Mouse (Mus musculus) heart, adult 2 months (tissue): ENCODE measurements around the gene Ptpn13. TPM values are rescaled to one million over a fixed set of nuclear protein-coding genes. Genes with fewer than 3 reads are reported as not detected.

Experiments
- DNase-seq, 2 experiments: peaks; one replicate each; pipeline ENCODE4 v3.0.0; 2021
- H3K27ac ChIP-seq: fragments of 200-600 bp; 2 replicates; pipeline ENCODE4 v1.8.1; 2022
- H3K27me3 ChIP-seq: fragments of 200-500 bp; 2 replicates; pipeline ENCODE4 v1.6.1; 2012; ENCODE audit warnings: mild to moderate bottlenecking, low read length, inconsistent platforms, mixed read lengths; ENCODE audit not compliant: control insufficient read depth, insufficient read depth
- H3K36me3 ChIP-seq: fragments of 200-500 bp; 2 replicates; pipeline ENCODE4 v1.6.1; 2012; ENCODE audit warnings: low read length, inconsistent platforms; ENCODE audit not compliant: control insufficient read depth, insufficient read depth
- H3K4me1 ChIP-seq: fragments of 200-500 bp; 2 replicates; pipeline ENCODE4 v1.6.1; 2011; ENCODE audit warnings: low read length; ENCODE audit not compliant: control insufficient read depth, insufficient read depth
- H3K4me3 ChIP-seq: fragments of 200-600 bp; 2 replicates; pipeline ENCODE4 v1.8.1; 2022
- H3K79me2 ChIP-seq: fragments of 200-500 bp; replicated peaks from 2 replicates; pipeline ENCODE4 v1.6.1; 2012; ENCODE audit warnings: mild to moderate bottlenecking, inconsistent platforms, low read length, moderate library complexity, mixed read lengths; ENCODE audit not compliant: control insufficient read depth, insufficient read depth
- H3K9ac ChIP-seq: fragments of 200-500 bp; 2 replicates; pipeline ENCODE4 v1.6.1; 2012; ENCODE audit warnings: low read depth, mild to moderate bottlenecking, control low read depth, inconsistent platforms, low read length, mixed read lengths
- CTCF ChIP-seq: fragments of 200-600 bp; IDR thresholded peaks from 2 replicates; pipeline ENCODE4 v1.8.1; 2022; ENCODE audit warnings: antibody characterized with exemption, mild to moderate bottlenecking, moderate library complexity
- EP300 ChIP-seq: fragments of 200-500 bp; IDR thresholded peaks from 2 replicates; pipeline ENCODE4 v1.6.1; 2011; ENCODE audit warnings: low read depth, low read length, control low read depth; ENCODE audit not compliant: insufficient read depth
- POLR2A ChIP-seq: fragments of 200-500 bp; IDR thresholded peaks from 2 replicates; pipeline ENCODE4 v1.6.1; 2011; ENCODE audit warnings: mild to moderate bottlenecking, low read depth, low read length, control low read depth; ENCODE audit not compliant: insufficient read depth
- WGBS: fragments of 180-500 bp; shearing (Covaris S2); methylation state at CpG from one replicate; pipeline ENCODE4 v1.1.7; 2018; 5-methylcytosine and 5-hydroxymethylcytosine counted together
- intact Hi-C: fragments of 180-260 bp; cut with DNase I; formaldehyde crosslinking; loops from one replicate; pipeline ENCODE4 v1.15.1; 2025
- polyA plus RNA-seq: library from polyadenylated mRNA; depleted of rRNA; stranded (reverse); fragments of >200 nt; gene quantifications from 2 replicates; pipeline ENCODE4 v1.2.3, GENCODE M21; 2012
- total RNA-seq, 2 experiments: library from RNA; stranded (reverse); gene quantifications; 2 replicates each; pipeline ENCODE4 v1.2.3; 2021

Ptpn13 gene
- total and polyA plus RNA-seq, 3 experiments, result 2.1 to 5.8 (median 5.3) TPM

- Histone ChIP-seq H3K79me2 (no peaks in the 10 kb centered on the region), H3K4me1 (no peaks in the 10 kb centered on the region), H3K27ac (no peak overlapping the region), H3K36me3 (no peaks in the 10 kb centered on the region), H3K4me3 (no peak overlapping the region), H3K27me3 (no peaks in the 10 kb centered on the region), H3K9ac (no peak overlapping the region)
- intact Hi-C loops, result no loop called here
- DNase-seq, result no peak
- 93% methylated on average over 17 of the region's 17 CpGs for WGBS
- TF ChIP-seq EP300, result no peak
- no peak for TF ChIP-seq POLR2A
- no peak for TF ChIP-seq CTCF
Observed at GRCm38 (mm10) chr5:103447806-103448416, 22.9 kb downstream of the Ptpn13 start.

DNA sequence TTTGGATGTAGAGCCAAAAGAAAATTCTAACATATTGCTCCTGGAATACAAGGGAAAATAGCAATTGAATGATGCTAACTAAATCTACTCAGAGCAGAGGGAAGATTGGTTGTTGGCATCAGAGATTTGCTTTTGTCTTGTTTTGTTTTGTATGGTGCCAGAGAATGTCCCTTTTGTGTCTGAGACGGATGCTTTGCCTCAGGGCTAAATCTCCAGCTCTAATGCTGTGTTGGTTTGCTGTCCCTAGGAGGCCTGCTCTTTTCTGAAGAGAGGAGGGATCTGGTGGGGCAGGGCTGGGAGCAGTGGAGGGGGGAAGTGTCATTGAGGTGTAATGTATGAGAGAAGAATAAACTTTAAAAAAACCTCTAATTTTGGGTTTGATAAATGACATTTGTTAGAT is 23.5 kb downstream of the Ptpn13 start:
- DNase-seq, result no peak
- TF ChIP-seq EP300 (no peak), POLR2A (no peak), CTCF (no peak)

DNA sequence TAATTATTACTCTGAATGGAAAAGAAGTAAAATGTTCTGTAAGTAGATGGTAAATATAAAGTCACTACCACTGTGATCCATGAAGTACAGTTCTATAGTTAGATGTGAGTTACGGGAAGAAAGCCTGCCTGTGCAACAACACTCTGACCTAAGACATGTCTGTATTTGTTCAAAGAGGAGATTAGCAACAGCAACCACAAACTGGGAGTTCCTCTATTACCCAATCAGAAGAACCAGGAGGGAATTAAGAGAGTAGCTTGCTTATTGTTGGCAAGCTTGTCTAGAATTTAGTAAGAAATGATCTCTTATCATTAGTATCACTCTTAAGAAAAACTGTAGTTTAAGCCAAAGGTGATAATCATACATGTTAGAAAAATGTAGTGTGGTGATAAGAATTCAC is 25.7 kb downstream of the Ptpn13 start:
- H3K79me2 ChIP-seq, result no peaks in the 10 kb centered on the region
- intact Hi-C loops, result no loop called here
- H3K4me3 ChIP-seq, result no peak overlapping the region
- no peaks in the 10 kb centered on the region for H3K27me3 ChIP-seq
- no peak overlapping the region for H3K9ac ChIP-seq
- H3K36me3 ChIP-seq, result no peaks in the 10 kb centered on the region
- TF ChIP-seq CTCF, result no peak
- 91% methylated on average over 1 of the region's 1 CpGs for WGBS
- no peak overlapping the region for H3K27ac ChIP-seq
- no peak for DNase-seq
- H3K4me1 ChIP-seq, result no peaks in the 10 kb centered on the region

More for the DNA sequence above, 23.5 kb downstream of the Ptpn13 start:
- Histone ChIP-seq H3K79me2 (no peaks in the 10 kb centered on the region), H3K4me1 (no peaks in the 10 kb centered on the region), H3K36me3 (no peaks in the 10 kb centered on the region), H3K4me3 (no peak overlapping the region), H3K27me3 (no peaks in the 10 kb centered on the region), H3K9ac (no peak overlapping the region), H3K27ac (no peak overlapping the region)
- 39% methylated on average over 1 of the region's 1 CpGs for WGBS
- intact Hi-C loops, result no loop called here

DNA sequence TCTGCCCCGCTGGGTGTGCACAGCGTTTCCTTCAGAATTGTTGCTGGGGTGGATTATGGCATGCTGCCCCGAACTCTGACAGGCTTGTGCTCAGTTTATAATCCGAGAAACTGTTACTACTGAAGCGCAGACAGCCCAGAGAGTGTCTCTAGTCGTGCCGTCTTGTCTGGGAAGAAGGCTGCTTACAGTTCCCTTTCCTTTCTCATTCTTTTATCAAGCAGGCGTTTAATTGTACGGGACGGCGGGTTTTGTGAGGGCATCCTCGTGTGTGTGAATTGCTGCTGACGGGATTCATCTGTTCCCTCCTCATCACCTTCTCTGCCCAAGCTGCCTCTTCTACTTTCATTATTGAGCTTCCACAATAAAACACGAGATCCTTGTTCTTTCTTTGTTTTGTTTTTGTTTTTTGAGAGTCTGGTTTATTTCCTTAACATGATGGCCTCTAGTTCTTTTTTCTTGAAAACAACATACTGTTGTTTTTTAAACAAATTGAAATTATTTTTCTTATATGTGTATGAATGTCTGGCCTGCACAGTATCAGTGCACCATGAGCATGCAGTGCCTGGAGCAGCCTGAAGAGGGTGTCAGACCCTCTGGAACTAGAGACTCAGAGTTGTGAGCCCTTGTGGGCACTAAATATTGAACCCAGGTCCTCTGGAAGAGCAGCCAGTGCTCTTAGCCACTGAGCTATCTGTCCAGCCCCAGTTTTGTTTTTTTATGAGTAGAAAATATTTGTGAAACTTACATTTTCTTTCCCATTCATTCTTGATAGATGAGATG is 28.6 kb downstream of the Ptpn13 start:
- whole genome bisulfite sequencing, result 70% methylated on average over 14 of the region's 14 CpGs

DNA sequence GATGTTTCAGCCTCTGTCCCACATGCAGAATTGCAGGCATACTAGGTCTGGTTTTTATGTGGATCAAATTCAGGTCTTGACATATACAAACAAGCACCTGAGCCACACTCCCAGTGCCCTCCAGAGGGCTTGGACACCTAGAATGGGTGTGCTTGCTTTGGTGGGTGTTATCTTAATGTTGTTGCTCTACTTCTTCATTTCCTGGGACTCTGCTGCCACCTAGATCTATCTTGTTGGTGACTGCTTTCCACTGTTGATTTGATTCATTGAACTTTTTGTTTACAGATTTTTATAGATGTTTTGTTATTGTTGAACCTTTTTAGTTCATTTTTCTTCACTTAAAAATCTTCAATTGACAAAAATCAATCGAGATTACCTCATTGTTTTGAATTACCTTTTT is 31.8 kb downstream of the Ptpn13 start:
- no peak for DNase-seq
- WGBS, result 80% methylated on average over 1 of the region's 1 CpGs
- H3K4me3 ChIP-seq, result no peak overlapping the region
- no peaks in the 10 kb centered on the region for H3K36me3 ChIP-seq
- no peaks in the 10 kb centered on the region for H3K27me3 ChIP-seq
- TF ChIP-seq EP300, result no peak
- no peak for TF ChIP-seq POLR2A
- TF ChIP-seq CTCF, result peak; percentile 36
- H3K9ac ChIP-seq, result no peak overlapping the region
- no peaks in the 10 kb centered on the region for H3K79me2 ChIP-seq
- intact Hi-C loops, result loop anchor here (1.0 kb wide), 1 partner anchor 100 kb away; no protein-coding TSS in a partner anchor
- no peak overlapping the region for H3K27ac ChIP-seq
- H3K4me1 ChIP-seq, result no peaks in the 10 kb centered on the region

More for the DNA sequence above, 28.6 kb downstream of the Ptpn13 start:
- intact Hi-C loops, result no loop called here
- Histone ChIP-seq H3K27ac (no peak overlapping the region), H3K27me3 (no peaks in the 10 kb centered on the region), H3K4me3 (no peak overlapping the region), H3K4me1 (no peaks in the 10 kb centered on the region), H3K36me3 (no peaks in the 10 kb centered on the region), H3K79me2 (no peaks in the 10 kb centered on the region), H3K9ac (no peak overlapping the region)
- DNase-seq, result no peak
- TF ChIP-seq CTCF (peak; percentile 47), EP300 (no peak), POLR2A (no peak)

- DNase-seq, result no peak
- Histone ChIP-seq H3K79me2 (no peaks in the 10 kb centered on the region), H3K36me3 (no peaks in the 10 kb centered on the region), H3K4me1 (no peaks in the 10 kb centered on the region), H3K27me3 (no peaks in the 10 kb centered on the region), H3K27ac (no peak overlapping the region), H3K4me3 (no peak overlapping the region), H3K9ac (no peak overlapping the region)
- intact Hi-C loops, result no loop called here
- TF ChIP-seq EP300 (no peak), POLR2A (no peak), CTCF (no peak)
- 32% methylated on average over 8 of the region's 8 CpGs for WGBS
Observed at GRCm38 (mm10) chr5:103458411-103458810, 33.4 kb downstream of the Ptpn13 start.
